Mouse (Mus musculus) skeletal muscle tissue, adult 2 months (tissue): ENCODE results near the gene Slc30a2.
"Not testable (repeated sequence)": the region's sequence is repeated elsewhere in the genome, so short reads cannot be mapped to it uniquely, and the experiment has no call there.

Source experiments
- DNase-seq: peaks from one replicate; pipeline ENCODE4 v3.0.0-alpha.2; 2012; ENCODE audit warnings: low read depth, low spot score

The Slc30a2 gene

DNA sequence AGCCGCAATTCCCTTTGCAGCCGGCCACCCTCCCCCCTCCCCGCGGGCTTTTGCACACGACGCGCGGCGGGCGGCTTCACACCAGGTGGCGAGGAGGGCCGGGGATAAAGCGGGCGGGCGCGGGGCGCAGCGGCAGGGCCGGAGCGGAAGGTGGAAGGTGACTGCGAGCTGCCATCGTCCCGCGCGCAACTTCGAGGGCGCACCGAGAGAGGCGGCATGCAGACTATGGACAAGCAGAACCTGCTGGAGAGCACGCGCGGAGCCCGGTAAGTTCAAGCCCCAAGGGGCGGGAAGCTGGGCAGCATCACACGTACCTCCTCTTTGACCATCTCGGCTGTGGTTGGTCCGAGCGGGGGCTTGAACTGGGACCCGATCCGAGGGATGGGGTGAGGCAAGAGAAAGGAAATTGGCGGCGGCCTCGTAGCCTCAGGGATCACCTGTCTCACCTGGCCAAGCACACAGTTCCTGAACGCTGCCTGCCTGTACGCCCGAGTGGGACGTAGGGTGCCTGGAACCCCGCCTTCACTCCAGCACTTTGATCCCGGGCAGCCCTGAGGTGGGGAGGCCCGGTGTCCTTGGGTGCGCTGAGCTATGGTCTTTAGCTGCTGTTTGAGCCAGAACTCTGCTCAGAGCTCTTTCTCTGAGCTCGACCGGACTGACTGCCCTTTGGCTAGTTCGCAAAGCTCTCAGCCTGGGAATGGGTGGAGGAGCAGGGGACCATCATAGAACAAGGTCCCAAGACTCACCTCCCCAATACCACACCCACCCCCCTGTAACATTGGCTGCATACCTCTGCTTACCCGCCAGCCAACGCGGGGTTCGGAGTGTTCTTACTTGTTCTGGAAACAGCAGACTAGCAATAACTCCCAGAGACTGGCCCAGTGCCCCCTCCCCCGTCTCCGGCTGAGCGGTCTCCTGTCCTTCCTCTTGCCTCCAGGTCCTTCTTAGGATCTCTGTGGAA is at the start of gene Slc30a2:
Gene Slc30a2 (plus strand): TSS at position 111 of the 961 bp plus-strand sequence.
- DNase-seq = no peak

- DNase-seq = no peak
These were observed 49.3 kb upstream of the Slc30a2 start for GRCm38 (mm10) chr4:134293692-134294163.

DNA sequence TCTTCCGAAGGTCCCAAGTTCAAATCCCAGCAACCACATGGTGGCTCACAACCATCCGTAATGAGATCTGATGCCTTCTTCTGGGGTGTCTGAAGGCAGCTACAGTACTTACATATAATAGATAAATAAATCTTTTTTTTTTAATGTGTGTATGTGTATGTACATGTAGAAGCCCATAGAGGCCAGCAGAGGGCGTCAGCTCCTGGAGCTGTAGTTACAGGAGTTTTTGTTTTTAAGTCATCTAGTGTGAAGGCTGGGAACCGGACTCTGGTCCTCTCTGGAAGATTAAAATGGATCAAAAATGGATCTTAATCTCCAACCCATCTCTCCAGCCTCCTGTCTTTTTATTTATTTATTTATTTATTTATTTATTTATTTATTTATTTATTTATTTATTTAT is 46.9 kb upstream of the Slc30a2 start:
- DNase-seq = not testable (repeated sequence)

GRCm38 (mm10) chr4:134296523-134296922 is 46.5 kb upstream of the Slc30a2 start:
- no peak for DNase-seq

DNA sequence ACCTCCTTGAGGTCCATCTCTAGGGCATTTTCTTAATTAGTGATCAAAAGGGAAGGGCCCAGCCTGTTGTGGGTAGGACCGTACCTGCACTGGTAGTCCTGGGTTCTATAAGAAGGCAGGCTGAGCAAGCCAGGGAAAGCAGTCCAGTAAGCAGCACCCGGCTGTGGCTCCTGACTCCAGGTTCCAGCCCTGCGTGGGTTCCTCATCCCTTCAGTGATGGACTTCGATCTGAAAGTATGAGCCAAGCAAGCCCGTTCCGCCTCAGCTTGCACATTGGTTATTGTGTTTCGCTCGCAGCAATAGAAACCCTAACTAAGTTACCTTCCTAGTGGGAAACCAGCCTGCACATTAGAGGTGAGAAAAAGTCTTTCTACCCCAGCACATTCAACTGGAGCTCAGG is 45.6 kb upstream of the Slc30a2 start:
- DNase-seq = no peak

GRCm38 (mm10) chr4:134298626-134299497 is 44.1 kb upstream of the Slc30a2 start:
- DNase-seq = no peak

GRCm38 (mm10) chr4:134299498-134299810 is 43.5 kb upstream of the Slc30a2 start:
- DNase-seq = no peak

DNA sequence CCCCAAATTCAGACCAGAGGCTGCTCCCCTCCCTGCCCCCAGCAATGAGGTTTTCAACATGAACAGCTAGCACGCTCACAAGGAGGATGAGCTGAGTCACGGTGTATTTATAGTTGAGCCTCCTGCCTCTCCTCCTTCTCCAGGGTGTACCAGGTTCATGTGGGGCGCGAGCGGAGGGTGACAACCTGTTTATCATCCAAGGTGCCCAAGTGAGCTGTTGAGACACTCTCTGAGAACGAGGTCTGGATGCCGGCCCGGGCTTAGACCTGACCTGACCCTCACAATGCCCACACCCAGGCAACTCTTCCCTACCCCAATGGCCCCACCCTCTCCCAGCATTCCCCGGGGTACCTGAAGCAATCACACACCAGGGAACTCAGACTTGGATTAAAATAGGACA is 42.7 kb upstream of the Slc30a2 start:
- peak; percentile 96 for DNase-seq

DNA sequence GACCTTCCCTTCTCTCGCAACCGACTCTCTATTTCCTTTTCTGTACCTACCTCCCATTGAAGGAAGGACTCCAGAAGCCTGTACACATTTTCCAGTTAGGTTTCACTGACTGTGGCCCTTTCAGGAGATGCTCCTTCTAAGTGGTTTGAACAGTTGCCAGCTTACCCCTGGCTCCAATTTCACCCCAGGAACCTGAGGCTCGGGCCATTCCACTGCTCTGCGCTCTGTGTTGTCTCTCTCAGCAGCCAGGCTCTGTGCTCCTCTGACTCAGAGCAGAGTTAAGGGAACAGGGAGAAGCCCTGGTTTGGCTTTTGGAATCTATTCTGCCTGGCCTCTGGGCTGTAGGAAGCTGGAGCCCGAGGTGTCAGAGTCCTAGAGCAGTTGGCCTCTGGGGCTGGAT is 40.9 kb upstream of the Slc30a2 start:
- DNase-seq = peak; percentile 73

GRCm38 (mm10) chr4:134306963-134307362 is 36.0 kb upstream of the Slc30a2 start:
- DNase-seq = no peak

GRCm38 (mm10) chr4:134307367-134308072 is 35.5 kb upstream of the Slc30a2 start:
- DNase-seq = peak; percentile 92

DNA sequence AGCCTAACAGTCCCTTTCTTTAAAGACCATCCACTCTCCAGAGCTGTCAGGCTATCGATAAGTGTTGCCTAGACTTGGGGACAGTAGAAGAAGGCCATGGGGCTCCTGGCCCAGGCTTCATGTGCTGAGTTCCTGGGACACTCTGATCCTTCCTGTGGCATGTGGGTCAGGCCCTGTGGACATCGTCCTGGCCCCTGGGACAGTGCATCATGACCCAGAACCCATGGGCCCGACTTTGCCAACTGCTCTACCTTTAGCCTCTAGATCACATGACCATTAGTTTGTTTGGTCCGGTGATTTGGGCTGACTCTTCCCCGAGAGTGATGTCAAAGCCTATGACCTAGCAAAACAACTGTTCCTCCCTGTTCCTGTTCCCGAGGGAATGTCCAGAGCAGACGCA is 32.9 kb upstream of the Slc30a2 start:
- DNase-seq = no peak

DNA sequence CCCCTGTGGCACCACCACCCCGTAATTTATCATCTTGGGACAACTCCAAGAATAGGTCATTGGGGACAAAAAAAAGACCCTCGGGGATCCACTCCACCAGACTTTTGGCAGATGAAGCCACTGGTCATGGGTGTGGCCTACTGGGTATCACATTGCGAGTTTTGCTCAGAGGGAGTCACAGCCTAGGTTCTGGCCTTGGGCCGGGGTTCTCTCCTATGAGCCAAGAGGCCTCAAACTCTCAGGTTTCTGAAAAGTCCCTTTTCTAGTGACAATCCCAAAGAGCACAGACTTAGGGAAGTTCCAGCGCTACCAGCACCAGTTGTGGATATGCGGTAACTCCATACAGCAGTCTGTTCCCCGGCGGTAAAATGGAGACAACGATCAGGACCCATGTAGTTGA is 32.3 kb upstream of the Slc30a2 start:
- DNase-seq = no peak

DNA sequence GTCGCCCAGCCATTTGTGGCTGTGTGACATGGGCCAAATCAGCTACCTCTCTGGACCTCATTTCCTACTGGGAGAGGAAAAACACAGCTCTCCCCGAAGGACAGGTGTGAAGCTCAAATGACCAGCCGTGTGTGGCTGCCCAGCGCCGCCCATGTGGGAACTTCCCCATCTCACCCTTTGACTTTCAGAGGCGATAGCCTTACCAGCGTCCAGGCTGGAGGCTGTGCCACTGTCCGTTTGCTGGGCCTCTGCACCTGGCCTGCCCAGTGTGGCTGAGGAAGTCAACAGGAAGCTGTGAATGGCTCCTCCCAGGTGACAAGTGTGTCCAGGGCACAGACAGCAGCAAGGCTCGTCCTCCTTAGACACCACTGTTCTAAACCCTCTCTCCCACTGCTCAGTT is 31.2 kb upstream of the Slc30a2 start:
- DNase-seq = peak; percentile 82

DNA sequence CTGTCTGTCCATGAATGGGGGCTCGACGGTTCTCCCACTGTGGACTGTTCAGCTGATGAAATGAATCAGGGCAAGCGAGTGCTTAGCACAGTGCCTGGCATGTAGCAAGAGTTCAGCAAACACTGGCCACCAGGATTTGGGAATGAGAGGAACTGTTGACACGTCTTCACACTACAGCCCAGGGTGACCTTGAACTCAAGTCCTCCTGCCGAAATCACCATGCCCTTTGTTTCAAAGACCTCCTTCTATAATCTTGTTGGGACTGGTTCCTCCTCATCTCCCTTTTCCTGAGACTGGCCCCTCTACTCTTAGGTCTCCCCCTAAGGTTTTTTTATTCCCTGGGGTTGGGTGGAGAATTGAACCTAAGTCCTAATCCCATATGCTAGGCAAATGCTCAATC is 30.6 kb upstream of the Slc30a2 start:
- DNase-seq = no peak

DNA sequence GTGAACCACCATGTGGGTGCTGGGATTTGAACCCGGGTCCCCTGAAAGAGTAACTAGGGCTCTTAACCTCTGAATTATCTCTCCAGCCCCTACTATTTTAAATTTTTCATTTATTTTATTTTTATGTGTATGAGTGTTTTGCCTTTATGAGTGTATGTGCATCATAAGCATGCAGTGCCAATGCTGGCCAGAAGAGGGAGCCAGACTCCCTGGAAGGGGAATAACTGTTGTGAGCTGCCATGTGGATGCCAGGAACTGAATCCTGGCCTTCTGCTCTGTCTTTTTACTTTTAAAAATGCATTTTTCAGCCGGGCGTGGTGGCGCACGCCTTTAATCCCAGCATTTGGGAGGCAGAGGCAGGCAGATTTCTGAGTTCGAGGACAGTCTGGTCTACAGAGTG is 30.1 kb upstream of the Slc30a2 start:
- DNase-seq = no peak

- DNase-seq = no peak
These were observed 28.8 kb upstream of the Slc30a2 start for GRCm38 (mm10) chr4:134314081-134314655.

DNA sequence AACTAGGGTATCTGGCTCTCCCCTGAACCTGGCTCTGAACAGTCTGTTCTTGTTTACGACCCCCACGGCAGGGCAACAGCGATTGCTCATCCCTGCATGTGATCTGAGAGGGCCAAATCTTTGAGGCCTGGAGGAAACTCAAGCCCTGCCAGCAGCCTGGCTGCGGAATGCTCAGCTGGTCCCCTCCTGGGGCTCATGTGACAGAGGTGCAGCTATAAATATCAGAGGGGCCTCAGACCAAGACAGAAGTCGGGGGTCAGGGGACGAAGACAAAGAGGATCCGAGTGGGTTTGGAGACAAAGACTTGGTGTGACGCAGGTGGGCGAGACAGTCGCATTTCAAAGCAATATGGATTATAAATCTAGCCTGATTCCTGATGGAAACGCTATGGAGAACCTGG is 28.1 kb upstream of the Slc30a2 start, which contains the start of gene Trim63:
Gene Trim63 (plus strand): TSS at position 245 of the 400 bp plus-strand sequence.
- peak; percentile 93 for DNase-seq

- DNase-seq = no peak
These were observed 27.5 kb upstream of the Slc30a2 start for GRCm38 (mm10) chr4:134315470-134315869.

- peak; percentile 71 for DNase-seq
These were observed 26.6 kb upstream of the Slc30a2 start for GRCm38 (mm10) chr4:134316390-134316789.

- no peak for DNase-seq
These were observed 23.9 kb upstream of the Slc30a2 start for GRCm38 (mm10) chr4:134319074-134319473.
